Mouse (Mus musculus): ENCODE data around the gene C1qtnf2.

- TF ChIP-seq FLI1 (IDR thresholded peaks at IDR 0.05; ENCODE audit: low read length) (no peak), GATA1 (IDR thresholded peaks at IDR 0.05; ENCODE audit: borderline replicate concordance, low read length) (no peak)
Observed at GRCm38 (mm10) chr11:43493815-43494409, 19.8 kb downstream of the C1qtnf2 start.
